Mouse (Mus musculus) small intestine, adult 10 weeks (tissue): Measurements from ENCODE around the gene Mical2. TPM values are rescaled to one million over a fixed set of nuclear protein-coding genes. Genes with fewer than 3 reads are reported as not detected.

Experiments used
- polyA plus RNA-seq: library from polyadenylated mRNA; stranded (reverse); fragments of 350-450 nt; fragmentation: Illumina TruSeq; extraction: RNeasy Lipid Tissue Mini Kit (QIAGEN cat#74804); gene quantifications from one replicate; pipeline ENCODE4 v1.2.3, GENCODE M21; 2014; ENCODE audit warnings: low replicate concordance

Mical2 gene
- 20.7 TPM for polyA plus RNA-seq

GRCm38 (mm10) chr7:112225615-112226262 lies at the start of gene Mical2:
Gene Mical2 (plus strand): TSS chr7:112225856.

DNA sequence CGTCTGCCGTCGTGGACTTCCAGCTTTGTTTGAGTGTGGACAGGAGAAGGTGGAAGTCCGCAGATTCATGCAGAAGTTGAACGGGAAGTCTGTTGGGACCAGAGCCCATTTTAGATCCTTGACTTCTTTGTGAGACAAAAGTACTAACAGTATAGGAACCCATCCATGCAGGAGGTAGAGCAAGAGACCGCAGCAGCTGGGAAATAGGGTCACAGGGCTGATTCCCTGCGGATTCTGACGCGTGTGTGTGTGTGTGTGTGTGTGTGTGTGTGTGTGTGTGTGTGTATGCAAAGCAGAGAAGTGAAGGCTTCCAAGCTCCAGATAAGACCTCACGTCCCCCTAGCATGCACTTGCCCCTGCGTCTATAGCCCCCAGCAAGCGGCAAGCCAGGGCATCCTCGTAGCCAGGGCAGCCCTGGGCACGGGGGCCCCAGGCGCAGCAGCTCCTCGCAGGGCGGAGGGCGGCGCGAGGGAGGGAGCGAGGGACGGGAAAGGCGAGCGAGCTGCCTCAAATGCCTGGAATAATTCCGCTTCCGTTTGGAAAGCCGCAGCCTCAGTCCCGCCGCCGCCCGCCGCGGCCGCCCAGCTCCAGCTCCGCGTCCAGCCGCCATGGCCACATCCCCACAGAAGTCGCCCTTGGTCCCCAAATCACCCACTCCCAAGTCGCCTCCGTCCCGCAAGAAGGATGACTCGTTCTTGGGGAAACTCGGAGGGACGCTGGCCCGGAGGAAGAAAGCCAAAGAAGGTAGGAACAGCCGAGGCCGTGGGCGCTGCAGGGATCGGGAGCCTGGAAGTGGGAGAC lies 201.9 kb downstream of the Mical2 start, which contains the start of gene Parva:
Gene Parva, plus strand, starts transcription at position 149 of the 801 bp plus-strand sequence.

Other genes with a start within 250 kb of the Mical2 start
- 103 TPM for gene Usp47, start 202.4 kb upstream of the Mical2 start, polyA plus RNA-seq
- 17.5 TPM for gene Dkk3, start 66.8 kb upstream of the Mical2 start, polyA plus RNA-seq
- 22.6 TPM for gene Parva, start 201.6 kb downstream of the Mical2 start, polyA plus RNA-seq